ENCODE assay signal across 26 mouse cellular contexts in the genomic region with DNA sequence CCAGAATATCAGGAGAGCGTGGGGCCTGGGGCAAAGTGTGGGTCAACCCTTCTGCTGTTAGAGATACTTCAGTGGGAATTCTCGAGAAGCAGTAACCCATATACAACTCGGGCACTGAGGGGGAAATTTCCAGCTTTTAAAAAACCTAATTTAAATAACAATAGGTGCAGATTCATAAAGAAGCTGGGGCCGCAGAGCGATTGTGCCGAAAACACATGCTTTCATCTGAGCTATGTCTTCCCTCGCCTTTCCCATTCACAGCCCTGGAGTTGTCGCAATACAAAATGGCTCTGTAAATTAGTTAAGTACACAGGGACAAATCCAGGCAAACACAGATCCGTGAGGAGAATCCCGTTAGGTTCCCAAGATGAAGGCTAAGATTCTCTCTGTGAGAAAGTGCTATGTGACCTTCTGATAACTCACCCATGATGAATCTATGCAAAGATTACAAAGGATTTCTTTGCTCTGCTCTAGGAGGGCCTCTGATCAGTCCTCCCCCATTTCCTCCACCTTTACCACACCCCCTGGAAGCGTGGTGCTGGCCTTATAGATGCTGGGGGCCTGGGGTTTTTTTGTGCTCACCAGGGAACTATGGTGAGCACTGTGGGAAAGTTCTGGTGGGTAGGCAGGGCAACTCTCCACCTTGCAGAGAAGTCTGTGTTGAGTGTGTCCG. TPM values are rescaled to one million over a fixed set of nuclear protein-coding genes. Genes with fewer than 3 reads are reported as not detected.
DNase-seq lines count a peak whose midpoint lies in the region; ATAC-seq and TF ChIP-seq lines count a peak whose summit lies in the region.
"Had no signal": no experiment of that assay in that cellular context is flagged by ENCODE, and none has a peak within 500 bp of the region (broad histone marks: within the 10 kb centered on the region; RNA-seq: fewer than 3 reads in every experiment).

No protein-coding gene starts in this region.

- no peak overlapping the region for H3K9ac ChIP-seq in hindbrain, embryonic 11.5 days (ENCODE audit: low read depth, low read length)
- H3K9ac ChIP-seq in hindbrain, embryonic 14.5 days = no peak overlapping the region
- H3K9ac ChIP-seq in forebrain, embryonic 16.5 days (replicated peaks; ENCODE audit: low read depth, low read length) = no peak overlapping the region
- no peak overlapping the region for H3K9ac ChIP-seq in intestine, embryonic 16.5 days (ENCODE audit: low read depth, low read length)
- no peak overlapping the region for H3K9ac ChIP-seq in kidney, embryonic 16.5 days (replicated peaks; ENCODE audit: low read length)
- H3K9ac ChIP-seq: embryonic facial prominence, embryonic 12.5 days; heart, embryonic 15.5 days; liver, embryonic 13.5 days; neural tube, embryonic 15.5 days had no signal

- no peaks in the 10 kb centered on the region for H3K27me3 ChIP-seq in hindbrain, embryonic 11.5 days (ENCODE audit: control insufficient read depth, insufficient read depth, low read length)
- no peaks in the 10 kb centered on the region for H3K27me3 ChIP-seq in hindbrain, embryonic 14.5 days (ENCODE audit: control insufficient read depth, insufficient read depth, low read length)
- no peaks in the 10 kb centered on the region for H3K27me3 ChIP-seq in forebrain, embryonic 16.5 days (replicated peaks; ENCODE audit: control insufficient read depth, insufficient read depth, low read length)
- no peaks in the 10 kb centered on the region for H3K27me3 ChIP-seq in intestine, embryonic 16.5 days (replicated peaks; ENCODE audit: control insufficient read depth, insufficient read depth, low read length)
- no peaks in the 10 kb centered on the region for H3K27me3 ChIP-seq in kidney, embryonic 16.5 days (ENCODE audit: insufficient read depth, low read length)
- H3K27me3 ChIP-seq: CH12.LX; embryonic facial prominence, embryonic 12.5 days; heart, embryonic 15.5 days; liver, embryonic 13.5 days; neural tube, embryonic 15.5 days; Patski had no signal

- DNase-seq in hindbrain, embryonic 11.5 days (ENCODE audit: low spot score) = peak; percentile 22
- no peak for DNase-seq in hindbrain, embryonic 14.5 days (ENCODE audit: low spot score)
- peak; percentile 71 for DNase-seq in brain, embryonic 14.5 days (ENCODE audit: low read depth)
- DNase-seq in embryo, embryonic 11 days = peak; percentile 27
- DNase-seq: B cell, adult 2 months; cerebellum, adult 2 months; heart, postnatal 36 days; kidney, postnatal 36 days; layer of hippocampus, adult 9-11 months; liver, embryonic 13.5 days; lung, adult 2 months; lung, postnatal 14 days; right cerebral cortex, postnatal 14 days; thymus, postnatal 25 days had no signal

- no peak for TF ChIP-seq CTCF in brain, embryonic 14.5 days (IDR thresholded peaks at IDR 0.05; ENCODE audit: borderline replicate concordance, extremely low read depth, insufficient read depth, insufficient read length)

- no peaks in the 10 kb centered on the region for H3K9me3 ChIP-seq in hindbrain, embryonic 11.5 days (ENCODE audit: control insufficient read depth, low read length)
- H3K9me3 ChIP-seq in hindbrain, embryonic 14.5 days (ENCODE audit: control insufficient read depth, low read length) = no peaks in the 10 kb centered on the region
- no peaks in the 10 kb centered on the region for H3K9me3 ChIP-seq in forebrain, embryonic 16.5 days (ENCODE audit: control insufficient read depth, low read length)
- no peaks in the 10 kb centered on the region for H3K9me3 ChIP-seq in intestine, embryonic 16.5 days (ENCODE audit: control insufficient read depth, low read length)
- no peaks in the 10 kb centered on the region for H3K9me3 ChIP-seq in kidney, embryonic 16.5 days (ENCODE audit: low read length)
- H3K9me3 ChIP-seq: embryonic facial prominence, embryonic 12.5 days; G1E; heart, embryonic 15.5 days; liver, embryonic 13.5 days; neural tube, embryonic 15.5 days had no signal

- H3K4me2 ChIP-seq in hindbrain, embryonic 11.5 days (replicated peaks; ENCODE audit: low read depth, low read length) = 0 out of 2 replicates have a peak overlapping the region, but pooled peaks have one; percentile 17
- H3K4me2 ChIP-seq in hindbrain, embryonic 14.5 days (replicated peaks) = no peak overlapping the region
- H3K4me2 ChIP-seq in forebrain, embryonic 16.5 days (ENCODE audit: low read length) = no peak overlapping the region
- H3K4me2 ChIP-seq in intestine, embryonic 16.5 days (ENCODE audit: low read depth, low read length) = no peak overlapping the region
- H3K4me2 ChIP-seq in kidney, embryonic 16.5 days (replicated peaks; ENCODE audit: low read depth, low read length) = no peak overlapping the region
- H3K4me2 ChIP-seq: embryonic facial prominence, embryonic 12.5 days; heart, embryonic 15.5 days; liver, embryonic 13.5 days; neural tube, embryonic 15.5 days had no signal

- H3K27ac ChIP-seq in hindbrain, embryonic 11.5 days (ENCODE audit: low read depth, low read length) = peak overlapping the region; percentile 24; the same call in 1 of the 2 replicates
- H3K27ac ChIP-seq in hindbrain, embryonic 14.5 days = no peak overlapping the region
- H3K27ac ChIP-seq in forebrain, embryonic 16.5 days (ENCODE audit: low read length) = no peak overlapping the region
- no peak overlapping the region for H3K27ac ChIP-seq in intestine, embryonic 16.5 days (ENCODE audit: low read length)
- no peak overlapping the region for H3K27ac ChIP-seq in kidney, embryonic 16.5 days (ENCODE audit: low read length)
- H3K27ac ChIP-seq: embryonic facial prominence, embryonic 12.5 days; heart, embryonic 15.5 days; hindbrain, postnatal 0 days; left cerebral cortex, adult 2 months; liver, embryonic 13.5 days; neural tube, embryonic 15.5 days had no signal

- TF ChIP-seq POLR2A in brain, embryonic 14.5 days (IDR thresholded peaks at IDR 0.05; ENCODE audit: borderline replicate concordance, extremely low read depth, insufficient read depth, insufficient read length, poor library complexity, severe bottlenecking) = no peak

- peaks cover 3% of the 10 kb centered on the region for H3K4me1 ChIP-seq in hindbrain, embryonic 11.5 days (replicated peaks; ENCODE audit: control insufficient read depth, insufficient read depth, low read length)
- peaks cover 5% of the 10 kb centered on the region; the same call in 1 of the 2 replicates for H3K4me1 ChIP-seq in hindbrain, embryonic 14.5 days (replicated peaks; ENCODE audit: control insufficient read depth, insufficient read depth, low read length)
- peaks cover 23% of the 10 kb centered on the region for H3K4me1 ChIP-seq in forebrain, embryonic 16.5 days (replicated peaks; ENCODE audit: control insufficient read depth, insufficient read depth, low read length)
- H3K4me1 ChIP-seq in intestine, embryonic 16.5 days (ENCODE audit: control insufficient read depth, insufficient read depth, low read length) = no peaks in the 10 kb centered on the region
- no peaks in the 10 kb centered on the region for H3K4me1 ChIP-seq in kidney, embryonic 16.5 days (ENCODE audit: insufficient read depth, low read length)
- H3K4me1 ChIP-seq: heart, embryonic 15.5 days; liver, embryonic 13.5 days; neural tube, embryonic 15.5 days had no signal

- no peaks in the 10 kb centered on the region for H3K36me3 ChIP-seq in hindbrain, embryonic 11.5 days (ENCODE audit: control insufficient read depth, insufficient read depth, low read length)
- no peaks in the 10 kb centered on the region for H3K36me3 ChIP-seq in hindbrain, embryonic 14.5 days (replicated peaks; ENCODE audit: control insufficient read depth, insufficient read depth)
- H3K36me3 ChIP-seq in forebrain, embryonic 16.5 days (ENCODE audit: control insufficient read depth, insufficient read depth) = no peaks in the 10 kb centered on the region
- H3K36me3 ChIP-seq in intestine, embryonic 16.5 days (ENCODE audit: control insufficient read depth, insufficient read depth, low read length) = no peaks in the 10 kb centered on the region
- no peaks in the 10 kb centered on the region for H3K36me3 ChIP-seq in kidney, embryonic 16.5 days (ENCODE audit: insufficient read depth, low read length)
- H3K36me3 ChIP-seq: embryonic facial prominence, embryonic 12.5 days; G1E; heart, embryonic 15.5 days; liver, embryonic 13.5 days; neural tube, embryonic 15.5 days had no signal

- ATAC-seq in hindbrain, embryonic 11.5 days (ENCODE audit: low FRiP score) = peak; percentile 47; the same call in 1 of the 2 replicates
- ATAC-seq in hindbrain, embryonic 14.5 days (ENCODE audit: low FRiP score) = no peak
- 0 out of 2 replicates have a peak, but pooled peaks have one; percentile 38 for ATAC-seq in forebrain, embryonic 16.5 days
- ATAC-seq in intestine, embryonic 16.5 days = no peak
- ATAC-seq in kidney, embryonic 16.5 days (ENCODE audit: low FRiP score, low TSS enrichment) = no peak
- ATAC-seq: hindbrain, postnatal 0 days; intestine, postnatal 0 days; Patski had no signal

- WGBS in hindbrain, embryonic 11.5 days = 42% methylated on average over 12 of the region's 12 CpGs
- 22% methylated on average over 12 of the region's 12 CpGs for WGBS in hindbrain, embryonic 14.5 days
- 15% methylated on average over 12 of the region's 12 CpGs for WGBS in forebrain, embryonic 16.5 days
- WGBS in intestine, embryonic 16.5 days = 75% methylated on average over 12 of the region's 12 CpGs
- whole genome bisulfite sequencing in kidney, embryonic 16.5 days = 81% methylated on average over 12 of the region's 12 CpGs

- H3K4me3 ChIP-seq in hindbrain, embryonic 11.5 days (ENCODE audit: low read depth, low read length) = no peak overlapping the region
- H3K4me3 ChIP-seq in hindbrain, embryonic 14.5 days (replicated peaks; ENCODE audit: low read length) = no peak overlapping the region
- no peak overlapping the region for H3K4me3 ChIP-seq in forebrain, embryonic 16.5 days (replicated peaks; ENCODE audit: low read length)
- no peak overlapping the region for H3K4me3 ChIP-seq in intestine, embryonic 16.5 days (ENCODE audit: low read length)
- no peak overlapping the region for H3K4me3 ChIP-seq in kidney, embryonic 16.5 days (ENCODE audit: low read length)
- H3K4me3 ChIP-seq: embryonic facial prominence, embryonic 12.5 days; heart, embryonic 15.5 days; left cerebral cortex, adult 2 months; liver, embryonic 13.5 days; neural tube, embryonic 15.5 days had no signal

RNA-seq across cellular contexts. Expression of a gene that starts 22.0 kb away (rescaled TPM):
- polyA plus RNA-seq in hindbrain, embryonic 11.5 days (2014; fragmentation: Nextera tagmentation; extraction: Ambion mirVana) = 22.1 and 30.8 TPM in 2 replicates
- polyA plus RNA-seq in hindbrain, embryonic 14.5 days (2014; fragmentation: Nextera tagmentation; extraction: Ambion mirVana) = 13.0 and 14.1 TPM in 2 replicates
- polyA plus RNA-seq in brain, embryonic 14.5 days (2012; rRNA removed) = 22.8 and 24.1 TPM in 2 replicates
- polyA plus RNA-seq in forebrain, embryonic 16.5 days (2015; fragmentation: Nextera tagmentation; extraction: Ambion mirVana) = 24.0 and 26.8 TPM in 2 replicates
- polyA plus RNA-seq in intestine, embryonic 16.5 days (2015; fragmentation: Nextera tagmentation; extraction: Ambion mirVana) = 20.1 and 21.2 TPM in 2 replicates
- 37.3 and 42.3 TPM in 2 replicates for polyA plus RNA-seq in kidney, embryonic 16.5 days (2015; fragmentation: Nextera tagmentation; extraction: Ambion mirVana)

Comparison
In these comparisons a context has a peak if more than half of its experiments do, and no peak if none do; other contexts are left out.
1. ATAC-seq: peak in hindbrain, embryonic 11.5 days (single experiment) and forebrain, embryonic 16.5 days (single experiment); none in hindbrain, embryonic 14.5 days (single experiment), intestine, embryonic 16.5 days (single experiment) and kidney, embryonic 16.5 days (single experiment).